Comparison of ENCODE assay signal across 42 mouse cellular contexts in genomic region chr15:10558465-10558864, GRCm38 (mm10). TPM values are rescaled to one million over a fixed set of nuclear protein-coding genes. Genes with fewer than 3 reads are reported as not detected.
"Had no signal": no experiment of that assay in that cellular context is flagged by ENCODE, and none has a peak within 500 bp of the region (broad histone marks: within the 10 kb centered on the region; RNA-seq: fewer than 3 reads in every experiment).

Gene Ttc23l, minus strand, starts transcription at chr15:10558668.

- H3K9ac ChIP-seq: heart, embryonic 13.5 days; heart, embryonic 15.5 days; hindbrain, embryonic 13.5 days; hindbrain, embryonic 15.5 days; kidney, embryonic 15.5 days; limb, embryonic 12.5 days; liver, embryonic 13.5 days had no signal

- H3K4me1 ChIP-seq: heart, embryonic 13.5 days; heart, embryonic 15.5 days; hindbrain, embryonic 13.5 days; hindbrain, embryonic 15.5 days; kidney, embryonic 15.5 days; limb, embryonic 12.5 days; liver, embryonic 13.5 days had no signal

- H3K27ac ChIP-seq: heart, embryonic 13.5 days; heart, embryonic 15.5 days; hindbrain, embryonic 13.5 days; hindbrain, embryonic 15.5 days; hindbrain, postnatal 0 days; kidney, embryonic 15.5 days; kidney, postnatal 0 days; limb, embryonic 12.5 days; liver, embryonic 13.5 days had no signal

- H3K4me3 ChIP-seq: heart, embryonic 13.5 days; heart, embryonic 15.5 days; hindbrain, embryonic 13.5 days; hindbrain, embryonic 15.5 days; kidney, embryonic 15.5 days; limb, embryonic 12.5 days; liver, embryonic 13.5 days had no signal

- DNase-seq: gastrocnemius, postnatal 14 days; gastrocnemius, postnatal 36 days; heart, adult 18-20 months; heart, postnatal 14 days; heart, postnatal 36 days; kidney, adult 11 months; kidney, adult 2 months; kidney, adult 9 months; kidney, postnatal 14 days; kidney, postnatal 36 days; layer of hippocampus, adult 9-11 months; layer of hippocampus, postnatal 36 days; left cerebral cortex, postnatal 4 days; liver; liver, embryonic 13.5 days had no signal

- H3K36me3 ChIP-seq: heart, embryonic 13.5 days; heart, embryonic 15.5 days; hindbrain, embryonic 13.5 days; hindbrain, embryonic 15.5 days; kidney, embryonic 15.5 days; limb, embryonic 12.5 days; liver, embryonic 13.5 days had no signal

- H3K9me3 ChIP-seq: heart, embryonic 13.5 days; heart, embryonic 15.5 days; hindbrain, embryonic 13.5 days; hindbrain, embryonic 15.5 days; kidney, embryonic 15.5 days; limb, embryonic 12.5 days; liver, embryonic 13.5 days had no signal

- H3K27me3 ChIP-seq: heart, embryonic 13.5 days; heart, embryonic 15.5 days; hindbrain, embryonic 13.5 days; hindbrain, embryonic 15.5 days; kidney, embryonic 15.5 days; limb, embryonic 12.5 days; liver, embryonic 13.5 days had no signal

RNA-seq across cellular contexts. Expression of gene Ttc23l, which starts in this region (rescaled TPM):
- total RNA-seq: gastrocnemius, adult 18-20 months; gastrocnemius, adult 8-10 months; gastrocnemius, postnatal 14 days; gastrocnemius, postnatal 36 days; heart, adult 18-20 months; heart, adult 8-10 months; heart, postnatal 14 days; heart, postnatal 36 days; hematopoietic stem cell, adult 5-6 weeks; hindbrain, postnatal 0 days; layer of hippocampus, adult 18-20 months; layer of hippocampus, adult 8-10 months; layer of hippocampus, postnatal 14 days; layer of hippocampus, postnatal 36 days; left cerebral cortex, adult 18-20 months; left cerebral cortex, adult 8-10 months; left cerebral cortex, postnatal 10 days; left cerebral cortex, postnatal 25 days; left cerebral cortex, postnatal 4 days had no signal
- polyA plus RNA-seq: heart, embryonic 11.5 days; heart, embryonic 13.5 days; heart, embryonic 15.5 days; heart, postnatal 0 days; hindbrain, embryonic 11.5 days; hindbrain, embryonic 13.5 days; hindbrain, embryonic 15.5 days; hindbrain, postnatal 0 days; intestine, embryonic 14.5 days; intestine, embryonic 16.5 days; kidney, adult 2 months; kidney, embryonic 15.5 days; kidney, postnatal 0 days; large intestine, adult 2 months; limb, embryonic 12.5 days; limb, embryonic 14.5 days; liver, embryonic 11.5 days; liver, embryonic 13.5 days had no signal
